Mouse (Mus musculus): Measurements from ENCODE around the gene Nop53.
A peak's percentile ranks its signal among the peaks of the same experiment; 100 is the strongest.
"Not testable (repeated sequence)": the region's sequence is repeated elsewhere in the genome, so short reads cannot be mapped to it uniquely, and the experiment has no call there.

Nop53 gene

GRCm38 (mm10) chr7:15920645-15921190 is 25.2 kb downstream of the Nop53 start:
- no peak for DNase-seq (ENCODE audit: low spot score)

GRCm38 (mm10) chr7:15919947-15920346 is 25.9 kb downstream of the Nop53 start:
- DNase-seq (ENCODE audit: low spot score) = no peak

- DNase-seq (ENCODE audit: low spot score) = no peak
Observed at GRCm38 (mm10) chr7:15918371-15918770, 27.5 kb downstream of the Nop53 start.

GRCm38 (mm10) chr7:15916996-15917395 is 28.9 kb downstream of the Nop53 start:
- DNase-seq (ENCODE audit: low spot score) = no peak

GRCm38 (mm10) chr7:15916134-15916723 is 29.6 kb downstream of the Nop53 start:
- no peak for DNase-seq (ENCODE audit: low spot score)

- not testable (repeated sequence) for DNase-seq (ENCODE audit: low spot score)
Observed at GRCm38 (mm10) chr7:15915695-15916094, 30.2 kb downstream of the Nop53 start.

GRCm38 (mm10) chr7:15914751-15915150 is 31.1 kb downstream of the Nop53 start:
- no peak for DNase-seq (ENCODE audit: low spot score)

- no peak for DNase-seq (ENCODE audit: low spot score)
Observed at GRCm38 (mm10) chr7:15914252-15914651, 31.6 kb downstream of the Nop53 start.

GRCm38 (mm10) chr7:15912183-15912582 is 33.7 kb downstream of the Nop53 start:
- peak; percentile 62 for DNase-seq (ENCODE audit: low spot score)

- DNase-seq (ENCODE audit: low spot score) = no peak
Observed at GRCm38 (mm10) chr7:15910521-15910920, 35.4 kb downstream of the Nop53 start.

GRCm38 (mm10) chr7:15907971-15908590 is 37.8 kb downstream of the Nop53 start:
- no peak for DNase-seq (ENCODE audit: low spot score)

GRCm38 (mm10) chr7:15906602-15907001 is 39.3 kb downstream of the Nop53 start:
- no peak for DNase-seq (ENCODE audit: low spot score)

GRCm38 (mm10) chr7:15905861-15906260 is 40.0 kb downstream of the Nop53 start:
- no peak for DNase-seq (ENCODE audit: low spot score)

- DNase-seq (ENCODE audit: low spot score) = no peak
Observed at GRCm38 (mm10) chr7:15901366-15902048, 44.4 kb downstream of the Nop53 start.

- DNase-seq (ENCODE audit: low spot score) = no peak
Observed at GRCm38 (mm10) chr7:15894251-15894650, 51.6 kb downstream of the Nop53 start.
